10 mouse cellular contexts compared by ENCODE assay signal in the genomic region with DNA sequence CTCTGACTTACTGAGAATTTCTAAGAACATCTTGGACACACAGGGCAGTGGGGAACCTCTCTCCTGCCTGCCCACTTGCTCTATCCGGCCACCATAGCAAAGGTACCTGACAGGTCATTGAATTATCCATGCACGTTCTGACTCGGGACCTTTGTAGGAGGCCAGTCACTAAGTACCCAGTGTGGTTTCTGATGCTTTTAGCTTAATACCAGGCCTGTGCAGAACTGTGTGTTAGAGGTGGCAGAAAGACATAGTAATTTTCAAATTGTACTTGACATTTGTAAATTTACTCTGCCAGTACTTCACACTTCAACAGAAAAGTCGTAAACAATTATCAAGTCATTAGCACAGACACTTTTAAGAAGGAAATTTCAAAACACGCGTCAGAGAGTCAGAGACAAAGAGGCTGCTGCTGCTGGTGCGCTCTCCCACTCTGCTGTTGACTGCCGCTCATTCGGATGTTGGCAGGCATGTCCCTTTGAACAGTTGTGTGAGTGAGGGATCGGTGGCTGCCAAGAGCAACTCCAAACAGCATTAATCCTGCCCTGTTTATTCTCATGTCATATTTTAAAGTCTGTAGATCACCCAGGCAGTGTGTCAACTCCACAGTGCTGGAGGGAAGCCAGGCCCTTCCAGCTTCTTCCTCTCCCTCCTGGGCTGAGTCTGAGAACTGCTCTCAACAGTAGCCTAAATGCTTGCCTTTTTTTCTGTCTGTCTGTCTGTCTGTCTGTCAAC.
DNase-seq lines count a peak whose midpoint lies in the region; ATAC-seq and TF ChIP-seq lines count a peak whose summit lies in the region.
"Had no signal": no experiment of that assay in that cellular context is flagged by ENCODE, and none has a peak within 500 bp of the region (broad histone marks: within the 10 kb centered on the region; RNA-seq: fewer than 3 reads in every experiment).

No protein-coding gene starts in this region.

- peak; percentile 8 to 18 for DNase-seq in frontal cortex, postnatal 10 days (ENCODE audit: low spot score in 2 of 2)
- DNase-seq in frontal cortex, postnatal 36 days (ENCODE audit: low spot score in 2 of 2), result no peak
- DNase-seq in MN1 (ENCODE audit: low spot score), result peak; percentile 86
- peak; percentile 10 to 11 for DNase-seq in frontal cortex, postnatal 14 days (ENCODE audit: low spot score in 2 of 2)
- peak; percentile 82 for DNase-seq in kidney, postnatal 0 days (ENCODE audit: low spot score)
- DNase-seq in lung, postnatal 4 days, result peak; percentile 74 to 88
- no peak for DNase-seq in spleen, adult 12 weeks (ENCODE audit: low spot score)

- 0 out of 2 replicates have a peak, but pooled peaks cover 2% of the 10 kb centered on the region for H3K9me3 ChIP-seq in kidney, postnatal 0 days (replicated peaks; ENCODE audit: low read length)
- H3K9me3 ChIP-seq: embryonic facial prominence, embryonic 12.5 days had no signal

- no peak overlapping the region for H3K9ac ChIP-seq in kidney, postnatal 0 days (ENCODE audit: low read depth, low read length)
- H3K9ac ChIP-seq: embryonic facial prominence, embryonic 12.5 days had no signal

- 50% methylated on average over 10 of the region's 10 CpGs for WGBS in kidney, postnatal 0 days

- TF ChIP-seq CTCF in kidney, postnatal 0 days (IDR thresholded peaks at IDR 0.05; ENCODE audit: low read depth), result no peak

- peaks cover 29% of the 10 kb centered on the region for H3K36me3 ChIP-seq in kidney, postnatal 0 days (ENCODE audit: insufficient read depth, low read length)

- H3K27ac ChIP-seq in kidney, postnatal 0 days, result no peak overlapping the region
- H3K27ac ChIP-seq: embryonic facial prominence, embryonic 12.5 days; macrophage had no signal

- no peak overlapping the region for H3K4me3 ChIP-seq in kidney, postnatal 0 days (replicated peaks; ENCODE audit: low read depth, low read length)
- H3K4me3 ChIP-seq: embryonic facial prominence, embryonic 12.5 days had no signal

- peak; percentile 33; the same call in 1 of the 2 replicates for ATAC-seq in kidney, postnatal 0 days (replicated peaks; ENCODE audit: low FRiP score, low read depth)
- no peak for ATAC-seq in megakaryocyte-erythroid progenitor cell, adult 5-6 weeks (replicated peaks; ENCODE audit: low FRiP score, low TSS enrichment, poor library complexity, severe bottlenecking)

- H3K27me3 ChIP-seq in kidney, postnatal 0 days (ENCODE audit: insufficient read depth, low read length), result no peaks in the 10 kb centered on the region
- H3K27me3 ChIP-seq: embryonic facial prominence, embryonic 12.5 days had no signal

- no peaks in the 10 kb centered on the region for H3K4me1 ChIP-seq in kidney, postnatal 0 days (replicated peaks; ENCODE audit: insufficient read depth, low read length)
- H3K4me1 ChIP-seq: embryonic facial prominence, embryonic 12.5 days had no signal

- H3K4me2 ChIP-seq in kidney, postnatal 0 days (ENCODE audit: low read length), result no peak overlapping the region
- H3K4me2 ChIP-seq: embryonic facial prominence, embryonic 12.5 days had no signal

Comparison
In these comparisons a context has a peak if more than half of its experiments do, and no peak if none do; other contexts are left out.
1. DNase-seq: peak in frontal cortex, postnatal 10 days (2 of 2), MN1 (single experiment), frontal cortex, postnatal 14 days (2 of 2), kidney, postnatal 0 days (single experiment) and lung, postnatal 4 days (2 of 2); none in frontal cortex, postnatal 36 days (0 of 2) and spleen, adult 12 weeks (single experiment).